Mouse (Mus musculus) liver, embryonic 14.5 days (tissue): ENCODE measurements at regions not wholly inside any gene's neighbourhood (a gene's known extent, or its start where the extent isn't known, plus 50 kb on each side); places are given as distances from the start of the nearest gene placed in this dataset.

Experiments
- ATAC-seq: fragments of 200-750 bp; cut with Nextera tagmentation; 2 replicates; pipeline ENCODE4 v1.8.0; 2017; ENCODE audit warnings: moderate number of reproducible peaks, mild to moderate bottlenecking, moderate library complexity; ENCODE audit not compliant: insufficient read depth
- DNase-seq, 3 experiments: peaks; one replicate each; pipeline ENCODE4 v3.0.0-alpha.2; 2012 to 2013; ENCODE audit warnings: low read depth in 3 of 3, low spot score in 3 of 3
- H3K27ac ChIP-seq: fragments of 300-500 bp; sonication (generic); 2 replicates; pipeline ENCODE4 v1.5.1; 2014; ENCODE audit warnings: moderate library complexity, mild to moderate bottlenecking, control low read depth, inconsistent platforms
- H3K27me3 ChIP-seq: fragments of 300-500 bp; sonication (generic); 2 replicates; pipeline ENCODE4 v1.6.1; 2014; ENCODE audit warnings: mild to moderate bottlenecking, low read length, moderate library complexity; ENCODE audit not compliant: control insufficient read depth, insufficient read depth
- H3K36me3 ChIP-seq: fragments of 300-500 bp; sonication (generic); replicated peaks from 2 replicates; pipeline ENCODE4 v1.6.1; 2014; ENCODE audit warnings: low read depth; ENCODE audit not compliant: control insufficient read depth, insufficient read depth
- H3K4me1 ChIP-seq, 2 experiments: fragments of 200-500 bp in 1 of 2; fragments of 300-500 bp in 1 of 2; sonication (generic) in 1 of 2; replicated peaks; 2 replicates each; pipeline ENCODE4 v1.6.1; 2012 to 2014; ENCODE audit warnings: antibody characterized with exemption in 1 of 2, inconsistent platforms in 1 of 2, low read length in 1 of 2; ENCODE audit not compliant: control insufficient read depth in 2 of 2, insufficient read depth in 2 of 2
- H3K4me2 ChIP-seq: fragments of 300-500 bp; sonication (generic); 2 replicates; pipeline ENCODE4 v1.6.1; 2014; ENCODE audit warnings: low read depth, mild to moderate bottlenecking, control low read depth, moderate library complexity
- H3K4me3 ChIP-seq, 2 experiments: fragments of 200-500 bp in 1 of 2; fragments of 300-500 bp in 1 of 2; sonication (generic) in 1 of 2; 2 replicates each; pipeline ENCODE4 v1.5.1; 2012 to 2014; ENCODE audit warnings: low read depth in 2 of 2, low read length in 2 of 2, mild to moderate bottlenecking in 2 of 2, control low read depth in 1 of 2, inconsistent platforms in 1 of 2, moderate library complexity in 1 of 2; ENCODE audit not compliant: insufficient read depth in 1 of 2
- H3K9ac ChIP-seq: fragments of 300-500 bp; sonication (generic); replicated peaks from 2 replicates; pipeline ENCODE4 v1.6.1; 2014; ENCODE audit warnings: mild to moderate bottlenecking, control low read depth, moderate library complexity
- H3K9me3 ChIP-seq: fragments of 300-500 bp; sonication (generic); 2 replicates; pipeline ENCODE4 v1.6.1; 2016; ENCODE audit warnings: low read length, mixed read lengths; ENCODE audit not compliant: control insufficient read depth
- CTCF ChIP-seq: IDR thresholded peaks from 2 replicates; pipeline ENCODE4 v1.5.1; 2016; ENCODE audit warnings: antibody characterized with exemption, low read depth, control low read depth
- EP300 ChIP-seq: IDR thresholded peaks from 2 replicates; pipeline ENCODE4 v1.6.1; 2016; ENCODE audit warnings: antibody characterized with exemption, low read depth
- WGBS: fragments of 180-500 bp; shearing (Covaris S2); extraction: QIAGEN DNeasy Blood & Tissue Kit; methylation state at CpG from one replicate; pipeline ENCODE4 v1.1.7; 2014; ENCODE audit not compliant: insufficient replicate concordance; 5-methylcytosine and 5-hydroxymethylcytosine counted together

DNA sequence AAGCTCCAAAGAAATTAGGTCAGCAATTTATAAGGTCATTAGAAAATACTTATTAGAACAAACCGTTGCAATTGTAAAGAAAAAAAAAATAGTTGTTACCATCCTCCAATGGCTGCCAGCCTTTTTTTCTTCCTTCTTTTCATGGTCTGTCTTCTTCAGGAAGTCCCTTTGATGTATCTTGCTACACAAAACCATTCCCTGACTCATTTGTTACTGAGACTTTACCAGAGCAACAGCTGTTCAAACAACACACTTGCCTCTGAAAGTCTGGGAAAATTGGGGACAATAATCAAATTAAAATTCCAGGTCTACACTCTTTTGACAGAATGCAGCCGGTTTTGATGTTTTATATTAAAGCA lies 142.5 kb downstream of the Sox4 start:
- no peak overlapping the region for H3K9ac ChIP-seq
- H3K36me3 ChIP-seq: no peaks in the 10 kb centered on the region
- ATAC-seq: no peak
- H3K4me3 ChIP-seq: no peak overlapping the region
- H3K4me1 ChIP-seq: peaks cover 0 to 17% of the 10 kb centered on the region in 2 experiments; a peak in 2 of 4 replicates
- DNase-seq: no peak
- H3K27ac ChIP-seq: no peak overlapping the region
- H3K4me2 ChIP-seq: no peak overlapping the region
- WGBS: 15% methylated on average over 2 of the region's 2 CpGs
- H3K9me3 ChIP-seq: no peaks in the 10 kb centered on the region
- TF ChIP-seq CTCF (no peak), EP300 (no peak)
- no peaks in the 10 kb centered on the region for H3K27me3 ChIP-seq

DNA sequence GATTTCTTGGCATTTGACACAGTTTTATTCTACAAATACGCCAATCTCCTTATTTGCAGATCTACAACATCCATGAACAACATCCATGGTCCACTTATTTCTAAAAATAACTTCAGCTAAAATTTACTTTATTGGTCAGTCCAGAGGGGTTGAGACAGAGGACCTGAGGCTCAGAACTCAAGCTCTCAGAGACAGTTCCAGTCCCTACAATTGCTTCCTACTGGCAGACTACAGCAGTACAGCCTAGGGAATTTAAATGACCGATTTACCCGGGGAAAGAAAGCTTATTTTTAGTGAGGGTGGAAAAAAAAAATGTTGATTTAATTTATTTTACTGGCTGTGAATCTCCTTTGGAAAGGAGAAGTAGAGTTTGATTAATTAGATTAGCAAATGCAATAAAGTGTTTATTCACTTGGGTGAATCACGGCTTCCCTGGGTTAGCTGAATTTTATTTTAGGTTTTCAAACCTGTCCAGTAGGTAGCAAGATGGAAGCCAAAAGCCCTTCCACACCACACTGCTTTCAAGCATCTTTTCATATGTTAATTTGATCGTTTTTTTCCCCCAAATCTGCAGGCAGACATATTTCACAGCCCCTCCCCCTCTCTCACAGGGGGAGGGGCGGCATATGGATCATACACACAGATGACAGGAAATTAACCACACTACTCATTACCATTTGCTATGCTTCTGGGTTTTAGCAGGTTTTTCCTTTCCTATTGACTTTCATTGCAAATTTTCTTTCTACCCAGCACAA lies 143.0 kb downstream of the Sox4 start:
- ATAC-seq (no peak), DNase-seq (no peak)
- WGBS: 46% methylated on average over 6 of the region's 6 CpGs
- TF ChIP-seq CTCF (no peak), EP300 (no peak)
- Histone ChIP-seq H3K9me3 (no peaks in the 10 kb centered on the region), H3K4me2 (no peak overlapping the region), H3K27me3 (no peaks in the 10 kb centered on the region), H3K4me1 (peaks cover 0 to 17% of the 10 kb centered on the region in 2 experiments; a peak in 2 of 4 replicates), H3K9ac (no peak overlapping the region), H3K27ac (no peak overlapping the region), H3K4me3 (no peak overlapping the region), H3K36me3 (no peaks in the 10 kb centered on the region)

DNA sequence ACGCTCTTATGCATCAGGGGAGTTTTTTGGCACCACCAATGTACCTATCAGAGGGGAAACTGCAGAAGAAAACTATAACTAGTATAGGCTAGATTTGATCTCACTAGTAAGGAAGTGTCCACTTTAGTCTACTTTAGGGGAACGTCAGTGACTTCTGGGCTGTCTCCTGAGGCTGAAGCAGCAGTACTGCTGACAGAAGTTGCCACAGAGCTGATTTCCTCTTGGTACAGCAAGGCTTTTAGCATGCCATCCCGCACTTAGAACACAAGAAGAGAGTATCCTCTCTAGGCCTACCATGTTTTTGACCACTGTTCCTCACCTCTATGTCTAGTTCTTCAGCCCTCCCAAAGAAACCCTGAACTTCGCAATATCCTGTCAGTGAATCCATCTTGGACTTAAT lies 148.2 kb downstream of the Sox4 start:
- WGBS: 49% methylated on average over 4 of the region's 4 CpGs

DNA sequence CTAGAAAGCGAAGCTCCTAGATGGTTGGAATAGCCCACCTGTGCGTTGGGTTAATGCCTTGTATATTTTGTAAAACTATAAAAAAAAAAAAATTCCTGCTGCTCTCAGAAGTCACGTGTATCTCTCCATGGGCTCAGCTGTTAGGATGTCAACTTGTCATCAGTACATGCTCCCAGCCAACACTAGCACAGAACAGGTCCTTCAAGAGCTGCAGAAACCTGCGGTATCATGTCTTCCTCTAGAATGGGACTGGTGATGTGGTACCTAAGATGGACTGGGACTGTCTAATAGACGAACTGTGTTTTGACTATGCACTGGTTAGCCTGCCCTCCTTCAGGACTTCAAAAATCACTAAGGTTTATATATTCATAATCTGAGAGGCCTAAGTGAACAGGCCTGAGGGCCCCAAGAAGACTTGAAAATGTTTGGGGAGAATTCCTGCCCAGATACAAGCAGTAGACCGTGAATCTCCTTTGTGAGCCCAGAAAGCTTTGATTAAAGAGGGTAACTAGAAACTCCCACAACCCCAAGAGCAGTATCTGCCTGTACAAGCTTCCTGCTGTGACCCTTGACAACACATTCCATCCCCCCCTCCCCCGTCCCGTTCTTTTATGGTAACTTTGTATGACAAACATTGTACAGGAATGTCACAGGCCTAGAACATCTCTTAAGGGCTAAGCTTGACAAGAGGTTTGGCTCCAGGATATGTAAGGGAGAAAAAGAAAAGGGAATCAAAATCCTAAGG lies 152.1 kb downstream of the Sox4 start:
- H3K27ac ChIP-seq: no peak overlapping the region
- H3K9ac ChIP-seq: no peak overlapping the region
- H3K9me3 ChIP-seq: no peaks in the 10 kb centered on the region
- H3K4me3 ChIP-seq: no peak overlapping the region
- H3K36me3 ChIP-seq: no peaks in the 10 kb centered on the region
- TF ChIP-seq CTCF (no peak), EP300 (no peak)
- no peak for DNase-seq
- ATAC-seq: no peak
- no peak overlapping the region for H3K4me2 ChIP-seq
- 47% methylated on average over 8 of the region's 8 CpGs for WGBS
- peaks cover 0 to 1% of the 10 kb centered on the region in 2 experiments; a peak in 1 of 4 replicates for H3K4me1 ChIP-seq
- no peaks in the 10 kb centered on the region for H3K27me3 ChIP-seq

More for the DNA sequence above, 148.2 kb downstream of the Sox4 start:
- DNase-seq: no peak
- Histone ChIP-seq H3K27me3 (no peaks in the 10 kb centered on the region), H3K4me1 (no peaks in the 10 kb centered on the region), H3K9ac (no peak overlapping the region), H3K27ac (no peak overlapping the region), H3K4me3 (no peak overlapping the region), H3K36me3 (no peaks in the 10 kb centered on the region), H3K4me2 (no peak overlapping the region), H3K9me3 (no peaks in the 10 kb centered on the region)
- no peak for TF ChIP-seq CTCF
- TF ChIP-seq EP300: no peak
- no peak for ATAC-seq

DNA sequence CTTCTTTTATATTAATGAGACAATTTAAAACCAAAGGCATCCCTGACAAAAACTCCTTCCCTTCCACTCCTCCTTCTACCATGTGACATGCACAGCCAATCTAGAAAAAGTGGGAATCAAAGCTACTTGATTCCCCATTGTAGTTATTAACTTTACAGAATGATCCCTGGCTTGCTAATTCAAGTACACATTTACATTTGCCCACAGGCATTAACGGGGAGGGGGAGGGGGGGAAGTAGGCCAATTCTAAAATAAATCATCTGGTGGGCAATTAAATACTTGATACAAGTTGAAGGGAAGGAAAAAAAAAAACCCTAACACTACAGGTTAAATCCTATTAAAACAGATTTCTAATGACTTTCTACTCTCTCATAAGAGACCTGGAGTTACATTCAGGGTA lies 152.8 kb downstream of the Sox4 start:
- DNase-seq (no peak), ATAC-seq (no peak)
- H3K9ac ChIP-seq: no peak overlapping the region
- H3K27me3 ChIP-seq: no peaks in the 10 kb centered on the region
- no peak overlapping the region for H3K27ac ChIP-seq
- H3K36me3 ChIP-seq: no peaks in the 10 kb centered on the region
- H3K4me2 ChIP-seq: no peak overlapping the region
- TF ChIP-seq CTCF (no peak), EP300 (no peak)
- H3K4me1 ChIP-seq: peaks cover 0 to 1% of the 10 kb centered on the region in 2 experiments; a peak in 1 of 4 replicates
- H3K9me3 ChIP-seq: no peaks in the 10 kb centered on the region
- H3K4me3 ChIP-seq: no peak overlapping the region
- 48% methylated on average over 1 of the region's 1 CpGs for WGBS
